Comparison of ENCODE assay signal across 10 mouse cellular contexts in genomic region chr15:62043617-62044392, GRCm38 (mm10).
A peak's percentile ranks its signal among the peaks of the same experiment; 100 is the strongest.
DNase-seq lines count a peak whose midpoint lies in the region; ATAC-seq lines count a peak whose summit lies in the region.
"Had no signal": no experiment of that assay in that cellular context is flagged by ENCODE, and none has a peak within 500 bp of the region (broad histone marks: within the 10 kb centered on the region; RNA-seq: fewer than 3 reads in every experiment).

No protein-coding gene starts in this region.

- H3K4me2 ChIP-seq in forebrain, embryonic 15.5 days (replicated peaks): no peak overlapping the region
- H3K4me2 ChIP-seq: lung, embryonic 14.5 days had no signal

- DNase-seq in forebrain, embryonic 10.5 days (ENCODE audit: extremely low spot score, low spot score): no peak
- peak; percentile 43 for DNase-seq in ovary, postnatal 36 days (ENCODE audit: low spot score)
- no peak for DNase-seq in ovary, postnatal 10 days (ENCODE audit: low spot score)
- DNase-seq in cerebellum, postnatal 36 days: peak; percentile 31 to 56
- no peak for DNase-seq in limb, embryonic 10.5 days (ENCODE audit: low spot score)
- DNase-seq in T-cell, adult 2 months (ENCODE audit: low spot score): no peak
- DNase-seq in thymus, postnatal 10 days (ENCODE audit: low spot score in 2 of 2): no peak
- DNase-seq: lung, embryonic 14.5 days had no signal

- peaks cover 20% of the 10 kb centered on the region for H3K4me1 ChIP-seq in forebrain, embryonic 10.5 days
- H3K4me1 ChIP-seq in forebrain, embryonic 15.5 days: no peaks in the 10 kb centered on the region
- H3K4me1 ChIP-seq in limb, embryonic 10.5 days: peaks cover 19% of the 10 kb centered on the region

- peak overlapping the region; percentile 44; the same call in 1 of the 2 replicates for H3K27ac ChIP-seq in forebrain, embryonic 10.5 days
- no peak overlapping the region for H3K27ac ChIP-seq in forebrain, embryonic 15.5 days (replicated peaks)
- H3K27ac ChIP-seq in limb, embryonic 10.5 days: peak overlapping the region; percentile 22; the same call in 1 of the 2 replicates

- WGBS in forebrain, embryonic 10.5 days: 89% methylated on average over 20 of the region's 20 CpGs
- WGBS in forebrain, embryonic 15.5 days: 79% methylated on average over 20 of the region's 20 CpGs
- 88% methylated on average over 20 of the region's 20 CpGs for WGBS in limb, embryonic 10.5 days

- no peaks in the 10 kb centered on the region for H3K9me3 ChIP-seq in forebrain, embryonic 10.5 days
- H3K9me3 ChIP-seq in forebrain, embryonic 15.5 days: no peaks in the 10 kb centered on the region
- H3K9me3 ChIP-seq in limb, embryonic 10.5 days (replicated peaks): no peaks in the 10 kb centered on the region

- no peak overlapping the region for H3K4me3 ChIP-seq in forebrain, embryonic 10.5 days
- H3K4me3 ChIP-seq in forebrain, embryonic 15.5 days: no peak overlapping the region
- no peak overlapping the region for H3K4me3 ChIP-seq in limb, embryonic 10.5 days
- H3K4me3 ChIP-seq: erythroblast, embryonic 14.5 days had no signal

- H3K27me3 ChIP-seq in forebrain, embryonic 10.5 days (ENCODE audit: poor library complexity, severe bottlenecking): peaks cover 4% of the 10 kb centered on the region; the same call in 1 of the 2 replicates
- no peaks in the 10 kb centered on the region for H3K27me3 ChIP-seq in forebrain, embryonic 15.5 days
- H3K27me3 ChIP-seq in limb, embryonic 10.5 days (ENCODE audit: low read depth, poor library complexity, severe bottlenecking): no peaks in the 10 kb centered on the region

- ATAC-seq in forebrain, embryonic 15.5 days (replicated peaks): no peak; the same call in 1 of the 2 replicates

- H3K36me3 ChIP-seq in forebrain, embryonic 10.5 days (replicated peaks): no peaks in the 10 kb centered on the region; the same call in 1 of the 2 replicates
- H3K36me3 ChIP-seq in forebrain, embryonic 15.5 days: no peaks in the 10 kb centered on the region
- no peaks in the 10 kb centered on the region for H3K36me3 ChIP-seq in limb, embryonic 10.5 days

- H3K9ac ChIP-seq in forebrain, embryonic 15.5 days (replicated peaks): no peak overlapping the region
- H3K9ac ChIP-seq: lung, embryonic 14.5 days had no signal

Comparison
In these comparisons a context has a peak if more than half of its experiments do, and no peak if none do; other contexts are left out.
1. DNase-seq: peak in ovary, postnatal 36 days (single experiment) and cerebellum, postnatal 36 days (2 of 2); none in forebrain, embryonic 10.5 days (single experiment), ovary, postnatal 10 days (single experiment), limb, embryonic 10.5 days (single experiment), T-cell, adult 2 months (single experiment) and thymus, postnatal 10 days (0 of 2).